Comparison of ENCODE assay signal across 22 mouse cellular contexts in genomic region chr9:72099945-72100685, GRCm38 (mm10). TPM values are rescaled to one million over a fixed set of nuclear protein-coding genes. Genes with fewer than 3 reads are reported as not detected.
DNase-seq lines count a peak whose midpoint lies in the region; ATAC-seq and TF ChIP-seq lines count a peak whose summit lies in the region.
"Had no signal": no experiment of that assay in that cellular context is flagged by ENCODE, and none has a peak within 500 bp of the region (broad histone marks: within the 10 kb centered on the region; RNA-seq: fewer than 3 reads in every experiment).

No protein-coding gene starts in this region.

- peak overlapping the region; percentile 39; the same call in 1 of the 2 replicates for H3K27ac ChIP-seq in heart, embryonic 16.5 days (ENCODE audit: low read length)
- no peak overlapping the region for H3K27ac ChIP-seq in forebrain, postnatal 0 days (ENCODE audit: low read depth, low read length)
- H3K27ac ChIP-seq in hindbrain, embryonic 16.5 days (ENCODE audit: low read depth, low read length), result no peak overlapping the region
- H3K27ac ChIP-seq: forebrain, embryonic 13.5 days; hindbrain, embryonic 12.5 days; kidney, postnatal 0 days; stomach, postnatal 0 days had no signal

- H3K9me3 ChIP-seq in heart, embryonic 16.5 days (replicated peaks; ENCODE audit: control insufficient read depth, low read length), result no peaks in the 10 kb centered on the region
- no peaks in the 10 kb centered on the region for H3K9me3 ChIP-seq in forebrain, postnatal 0 days (ENCODE audit: low read length)
- H3K9me3 ChIP-seq in hindbrain, embryonic 16.5 days (ENCODE audit: control insufficient read depth, low read length), result no peaks in the 10 kb centered on the region
- H3K9me3 ChIP-seq: forebrain, embryonic 13.5 days; hindbrain, embryonic 12.5 days had no signal

- peaks cover 7% of the 10 kb centered on the region for H3K4me1 ChIP-seq in heart, embryonic 16.5 days (ENCODE audit: control insufficient read depth, insufficient read depth, low read length)
- H3K4me1 ChIP-seq in forebrain, postnatal 0 days (ENCODE audit: insufficient read depth), result no peaks in the 10 kb centered on the region
- no peaks in the 10 kb centered on the region for H3K4me1 ChIP-seq in hindbrain, embryonic 16.5 days (ENCODE audit: control insufficient read depth, insufficient read depth, low read depth, low read length)
- H3K4me1 ChIP-seq: hindbrain, embryonic 12.5 days had no signal

- no peak for TF ChIP-seq CTCF in forebrain, postnatal 0 days (IDR thresholded peaks at IDR 0.05; ENCODE audit: low read depth)

- ATAC-seq in heart, embryonic 16.5 days (replicated peaks; ENCODE audit: extremely low read depth, insufficient read depth, low FRiP score), result no peak
- ATAC-seq in forebrain, postnatal 0 days, result no peak
- no peak for ATAC-seq in hindbrain, embryonic 16.5 days
- ATAC-seq: forebrain, embryonic 13.5 days; intestine, postnatal 0 days had no signal

- WGBS in heart, embryonic 16.5 days, result 62% methylated on average over 7 of the region's 7 CpGs
- 81% methylated on average over 7 of the region's 7 CpGs for WGBS in forebrain, postnatal 0 days
- WGBS in hindbrain, embryonic 16.5 days, result 86% methylated on average over 7 of the region's 7 CpGs

- intact Hi-C loops in heart, postnatal 10 days (cut with DNase I), result no loop called here

- peaks cover 12% of the 10 kb centered on the region for H3K36me3 ChIP-seq in heart, embryonic 16.5 days (ENCODE audit: control insufficient read depth, insufficient read depth)
- 0 out of 2 replicates have a peak, but pooled peaks cover 4% of the 10 kb centered on the region for H3K36me3 ChIP-seq in forebrain, postnatal 0 days (ENCODE audit: insufficient read depth)
- peaks cover 3% of the 10 kb centered on the region; the same call in 1 of the 2 replicates for H3K36me3 ChIP-seq in hindbrain, embryonic 16.5 days (ENCODE audit: control insufficient read depth, insufficient read depth, low read length)

- no peak overlapping the region for H3K4me2 ChIP-seq in heart, embryonic 16.5 days (ENCODE audit: low read depth, low read length)
- H3K4me2 ChIP-seq in forebrain, postnatal 0 days (ENCODE audit: low read depth), result no peak overlapping the region
- H3K4me2 ChIP-seq in hindbrain, embryonic 16.5 days (ENCODE audit: low read length), result no peak overlapping the region
- H3K4me2 ChIP-seq: forebrain, embryonic 13.5 days; hindbrain, embryonic 12.5 days had no signal

- no peak overlapping the region for H3K4me3 ChIP-seq in heart, embryonic 16.5 days (ENCODE audit: low read length)
- no peak overlapping the region for H3K4me3 ChIP-seq in forebrain, postnatal 0 days (ENCODE audit: low read depth, low read length)
- no peak overlapping the region for H3K4me3 ChIP-seq in hindbrain, embryonic 16.5 days (ENCODE audit: low read length)
- H3K4me3 ChIP-seq: forebrain, embryonic 13.5 days; hindbrain, embryonic 12.5 days had no signal

- no peak for DNase-seq in heart, postnatal 10 days
- peak; percentile 48 for DNase-seq in thymus, postnatal 0 days (ENCODE audit: low spot score)
- DNase-seq in thymus, postnatal 10 days (ENCODE audit: low spot score in 2 of 2), result no peak
- peak; percentile 39 for DNase-seq in naive thymus-derived CD4-positive, alpha-beta T cell, adult 2 months (ENCODE audit: low read depth)
- DNase-seq in forebrain, postnatal 0 days, result no peak
- DNase-seq in ovary, postnatal 14 days (ENCODE audit: low spot score), result no peak
- DNase-seq: adrenal gland, adult 8-10 months; cerebellum, adult 8-10 months; gastrocnemius, postnatal 36 days; heart, postnatal 14 days; layer of hippocampus, postnatal 36 days; lung, postnatal 10 days; midbrain, embryonic 14.5 days; right cerebral cortex, adult 18-20 months; spleen, adult 18-20 months had no signal

- no peak overlapping the region for H3K9ac ChIP-seq in heart, embryonic 16.5 days (ENCODE audit: low read length)
- no peak overlapping the region for H3K9ac ChIP-seq in forebrain, postnatal 0 days
- no peak overlapping the region for H3K9ac ChIP-seq in hindbrain, embryonic 16.5 days (ENCODE audit: low read depth, low read length)
- H3K9ac ChIP-seq: forebrain, embryonic 13.5 days; hindbrain, embryonic 12.5 days had no signal

- H3K27me3 ChIP-seq in heart, embryonic 16.5 days (ENCODE audit: control insufficient read depth, insufficient read depth, low read length), result no peaks in the 10 kb centered on the region
- H3K27me3 ChIP-seq in forebrain, postnatal 0 days (ENCODE audit: insufficient read depth, low read length), result no peaks in the 10 kb centered on the region
- no peaks in the 10 kb centered on the region for H3K27me3 ChIP-seq in hindbrain, embryonic 16.5 days (replicated peaks; ENCODE audit: control insufficient read depth, insufficient read depth, low read length)
- H3K27me3 ChIP-seq: forebrain, embryonic 13.5 days; hindbrain, embryonic 12.5 days had no signal

RNA-seq across cellular contexts. Expression of gene Tcf12, which starts 11.6 kb away (rescaled TPM):
- 30.7 and 32.3 TPM in 2 replicates for polyA plus RNA-seq in heart, embryonic 16.5 days (2015; fragmentation: Nextera tagmentation; extraction: Ambion mirVana)
- total RNA-seq in heart, postnatal 10 days (2021), result 10 to 100 TPM; 69.6 to 70.4 TPM
- polyA plus RNA-seq in thymus, postnatal 0 days (2015; fragmentation: Nextera tagmentation; extraction: Ambion mirVana), result 110 and 142 TPM in 2 replicates
- 58.8 and 71.5 TPM in 2 replicates for total RNA-seq in forebrain, postnatal 0 days (2014; rRNA removed)
- 23.6 and 32.4 TPM in 2 replicates for polyA plus RNA-seq in forebrain, postnatal 0 days (2015; fragmentation: Nextera tagmentation; extraction: Ambion mirVana)
- polyA plus RNA-seq in hindbrain, embryonic 16.5 days (2015; fragmentation: Nextera tagmentation; extraction: Ambion mirVana), result 56.8 and 62.7 TPM in 2 replicates

Comparison
In these comparisons a context has a peak if more than half of its experiments do, and no peak if none do; other contexts are left out.
1. DNase-seq: peak in thymus, postnatal 0 days (single experiment) and naive thymus-derived CD4-positive, alpha-beta T cell, adult 2 months (single experiment); none in heart, postnatal 10 days (0 of 2), thymus, postnatal 10 days (0 of 2), forebrain, postnatal 0 days (single experiment) and ovary, postnatal 14 days (single experiment).